Mouse (Mus musculus): ENCODE measurements around the gene Rbfox3. TPM values are rescaled to one million over a fixed set of nuclear protein-coding genes. Genes with fewer than 3 reads are reported as not detected.

Rbfox3 gene
- polyA plus RNA-seq, 1 experiment from 2014 or later, result 1.7 TPM

- H3K27ac ChIP-seq (ENCODE audit: low read depth), result no peak overlapping the region
- no peaks in the 10 kb centered on the region for H3K27me3 ChIP-seq (replicated peaks; ENCODE audit: control insufficient read depth, insufficient read depth, low read length)
- H3K4me2 ChIP-seq (ENCODE audit: low read length), result no peak overlapping the region
- H3K9ac ChIP-seq (ENCODE audit: low read length), result no peak overlapping the region
- DNase-seq (ENCODE audit: low spot score), result no peak
- H3K9me3 ChIP-seq (ENCODE audit: control insufficient read depth, low read length), result no peaks in the 10 kb centered on the region
- ATAC-seq (replicated peaks; ENCODE audit: low FRiP score, low TSS enrichment, low read depth), result no peak
- 0 out of 2 replicates have a peak, but pooled peaks cover 4% of the 10 kb centered on the region for H3K4me1 ChIP-seq (replicated peaks; ENCODE audit: control insufficient read depth, insufficient read depth, low read length)
- H3K4me3 ChIP-seq (ENCODE audit: low read depth, low read length), result no peak overlapping the region
- WGBS, result 87% methylated on average over 6 of the region's 6 CpGs
- 0 out of 2 replicates have a peak, but pooled peaks cover 2% of the 10 kb centered on the region for H3K36me3 ChIP-seq (ENCODE audit: control insufficient read depth, insufficient read depth, low read length)
Observed at GRCm38 (mm10) chr11:118455788-118456187, 455.6 kb downstream of the Rbfox3 start.

- 0 out of 2 replicates have a peak, but pooled peaks cover 2% of the 10 kb centered on the region for H3K36me3 ChIP-seq (ENCODE audit: control insufficient read depth, insufficient read depth, low read length)
- DNase-seq (ENCODE audit: low spot score) (no peak), ATAC-seq (replicated peaks; ENCODE audit: low FRiP score, low TSS enrichment, low read depth) (no peak)
- no peak overlapping the region for H3K27ac ChIP-seq (ENCODE audit: low read depth)
- 64% methylated on average over 11 of the region's 11 CpGs for WGBS
- H3K9ac ChIP-seq (ENCODE audit: low read length), result no peak overlapping the region
- H3K4me3 ChIP-seq (ENCODE audit: low read depth, low read length), result no peak overlapping the region
- no peaks in the 10 kb centered on the region for H3K9me3 ChIP-seq (ENCODE audit: control insufficient read depth, low read length)
- no peaks in the 10 kb centered on the region for H3K27me3 ChIP-seq (replicated peaks; ENCODE audit: control insufficient read depth, insufficient read depth, low read length)
- 0 out of 2 replicates have a peak, but pooled peaks cover 2% of the 10 kb centered on the region for H3K4me1 ChIP-seq (replicated peaks; ENCODE audit: control insufficient read depth, insufficient read depth, low read length)
- H3K4me2 ChIP-seq (ENCODE audit: low read length), result no peak overlapping the region
Observed at GRCm38 (mm10) chr11:118453886-118454671, 457.3 kb downstream of the Rbfox3 start.

GRCm38 (mm10) chr11:118452955-118453354, 458.4 kb downstream of the Rbfox3 start:
- ATAC-seq (replicated peaks; ENCODE audit: low FRiP score, low TSS enrichment, low read depth), result no peak
- H3K9me3 ChIP-seq (ENCODE audit: control insufficient read depth, low read length), result no peaks in the 10 kb centered on the region
- H3K4me1 ChIP-seq (replicated peaks; ENCODE audit: control insufficient read depth, insufficient read depth, low read length), result no peaks in the 10 kb centered on the region
- H3K27me3 ChIP-seq (replicated peaks; ENCODE audit: control insufficient read depth, insufficient read depth, low read length), result no peaks in the 10 kb centered on the region
- H3K9ac ChIP-seq (ENCODE audit: low read length), result no peak overlapping the region
- DNase-seq (ENCODE audit: low spot score), result no peak
- no peak overlapping the region for H3K27ac ChIP-seq (ENCODE audit: low read depth)
- peaks cover 6% of the 10 kb centered on the region; the same call in 1 of the 2 replicates for H3K36me3 ChIP-seq (ENCODE audit: control insufficient read depth, insufficient read depth, low read length)
- WGBS, result 67% methylated on average over 2 of the region's 2 CpGs
- H3K4me2 ChIP-seq (ENCODE audit: low read length), result no peak overlapping the region
- H3K4me3 ChIP-seq (ENCODE audit: low read depth, low read length), result no peak overlapping the region

- Histone ChIP-seq H3K9ac (ENCODE audit: low read length) (no peak overlapping the region), H3K4me3 (ENCODE audit: low read depth, low read length) (no peak overlapping the region), H3K27ac (ENCODE audit: low read depth) (no peak overlapping the region), H3K9me3 (ENCODE audit: control insufficient read depth, low read length) (no peaks in the 10 kb centered on the region), H3K27me3 (replicated peaks; ENCODE audit: control insufficient read depth, insufficient read depth, low read length) (no peaks in the 10 kb centered on the region), H3K4me2 (ENCODE audit: low read length) (no peak overlapping the region), H3K4me1 (replicated peaks; ENCODE audit: control insufficient read depth, insufficient read depth, low read length) (no peaks in the 10 kb centered on the region), H3K36me3 (ENCODE audit: control insufficient read depth, insufficient read depth, low read length) (peaks cover 15% of the 10 kb centered on the region; the same call in 1 of the 2 replicates)
- no peak for DNase-seq (ENCODE audit: low spot score)
- 82% methylated on average over 6 of the region's 6 CpGs for WGBS
- no peak for ATAC-seq (replicated peaks; ENCODE audit: low FRiP score, low TSS enrichment, low read depth)
Observed at GRCm38 (mm10) chr11:118451211-118451610, 460.2 kb downstream of the Rbfox3 start.

- WGBS, result 76% methylated on average over 8 of the region's 8 CpGs
- Histone ChIP-seq H3K36me3 (ENCODE audit: control insufficient read depth, insufficient read depth, low read length) (peaks cover 15% of the 10 kb centered on the region; the same call in 1 of the 2 replicates), H3K4me3 (ENCODE audit: low read depth, low read length) (no peak overlapping the region), H3K9ac (ENCODE audit: low read length) (no peak overlapping the region), H3K9me3 (ENCODE audit: control insufficient read depth, low read length) (no peaks in the 10 kb centered on the region), H3K4me2 (ENCODE audit: low read length) (no peak overlapping the region), H3K27me3 (replicated peaks; ENCODE audit: control insufficient read depth, insufficient read depth, low read length) (no peaks in the 10 kb centered on the region), H3K4me1 (replicated peaks; ENCODE audit: control insufficient read depth, insufficient read depth, low read length) (no peaks in the 10 kb centered on the region), H3K27ac (ENCODE audit: low read depth) (no peak overlapping the region)
- ATAC-seq (replicated peaks; ENCODE audit: low FRiP score, low TSS enrichment, low read depth), result no peak
- DNase-seq (ENCODE audit: low spot score), result no peak
Observed at GRCm38 (mm10) chr11:118448385-118448784, 463.0 kb downstream of the Rbfox3 start.

GRCm38 (mm10) chr11:118447346-118447745, 464.1 kb downstream of the Rbfox3 start:
- H3K4me1 ChIP-seq (replicated peaks; ENCODE audit: control insufficient read depth, insufficient read depth, low read length), result no peaks in the 10 kb centered on the region
- H3K4me2 ChIP-seq (ENCODE audit: low read length), result no peak overlapping the region
- WGBS, result 48% methylated on average over 4 of the region's 4 CpGs
- no peaks in the 10 kb centered on the region for H3K9me3 ChIP-seq (ENCODE audit: control insufficient read depth, low read length)
- peaks cover 15% of the 10 kb centered on the region; the same call in 1 of the 2 replicates for H3K36me3 ChIP-seq (ENCODE audit: control insufficient read depth, insufficient read depth, low read length)
- H3K9ac ChIP-seq (ENCODE audit: low read length), result no peak overlapping the region
- ATAC-seq (replicated peaks; ENCODE audit: low FRiP score, low TSS enrichment, low read depth) (no peak), DNase-seq (ENCODE audit: low spot score) (no peak)
- H3K27ac ChIP-seq (ENCODE audit: low read depth), result no peak overlapping the region
- no peaks in the 10 kb centered on the region for H3K27me3 ChIP-seq (replicated peaks; ENCODE audit: control insufficient read depth, insufficient read depth, low read length)
- H3K4me3 ChIP-seq (ENCODE audit: low read depth, low read length), result no peak overlapping the region

- DNase-seq (ENCODE audit: low spot score) (peak; percentile 90), ATAC-seq (replicated peaks; ENCODE audit: low FRiP score, low TSS enrichment, low read depth) (peak; percentile 47; the same call in 1 of the 2 replicates)
- Histone ChIP-seq H3K4me2 (ENCODE audit: low read length) (no peak overlapping the region), H3K9me3 (ENCODE audit: control insufficient read depth, low read length) (no peaks in the 10 kb centered on the region), H3K27ac (ENCODE audit: low read depth) (no peak overlapping the region), H3K27me3 (replicated peaks; ENCODE audit: control insufficient read depth, insufficient read depth, low read length) (no peaks in the 10 kb centered on the region), H3K9ac (ENCODE audit: low read length) (no peak overlapping the region), H3K4me3 (ENCODE audit: low read depth, low read length) (no peak overlapping the region), H3K36me3 (ENCODE audit: control insufficient read depth, insufficient read depth, low read length) (peaks cover 14% of the 10 kb centered on the region; the same call in 1 of the 2 replicates), H3K4me1 (replicated peaks; ENCODE audit: control insufficient read depth, insufficient read depth, low read length) (no peaks in the 10 kb centered on the region)
- 17% methylated on average over 3 of the region's 3 CpGs for WGBS
Observed at GRCm38 (mm10) chr11:118445843-118446242, 465.6 kb downstream of the Rbfox3 start.

- DNase-seq (ENCODE audit: low spot score) (peak; percentile 91), ATAC-seq (replicated peaks; ENCODE audit: low FRiP score, low TSS enrichment, low read depth) (peak; percentile 32; the same call in 1 of the 2 replicates)
- H3K27ac ChIP-seq (ENCODE audit: low read depth), result no peak overlapping the region
- no peak overlapping the region for H3K4me3 ChIP-seq (ENCODE audit: low read depth, low read length)
- no peaks in the 10 kb centered on the region for H3K27me3 ChIP-seq (replicated peaks; ENCODE audit: control insufficient read depth, insufficient read depth, low read length)
- H3K4me2 ChIP-seq (ENCODE audit: low read length), result no peak overlapping the region
- 33% methylated on average over 11 of the region's 11 CpGs for WGBS
- peaks cover 6% of the 10 kb centered on the region; the same call in 1 of the 2 replicates for H3K4me1 ChIP-seq (replicated peaks; ENCODE audit: control insufficient read depth, insufficient read depth, low read length)
- no peaks in the 10 kb centered on the region for H3K9me3 ChIP-seq (ENCODE audit: control insufficient read depth, low read length)
- H3K36me3 ChIP-seq (ENCODE audit: control insufficient read depth, insufficient read depth, low read length), result peaks cover 13% of the 10 kb centered on the region; the same call in 1 of the 2 replicates
- H3K9ac ChIP-seq (ENCODE audit: low read length), result no peak overlapping the region
Observed at GRCm38 (mm10) chr11:118443201-118443970, 468.0 kb downstream of the Rbfox3 start.

Measured in intestine, embryonic 14.5 days (tissue).